Mouse (Mus musculus): ENCODE data around the gene Col25a1.

Gene Col25a1

GRCm38 (mm10) chr3:130328909-130329308 is 197.6 kb downstream of the Col25a1 start:
- DNase-seq: no peak

GRCm38 (mm10) chr3:130329833-130330555 is 198.7 kb downstream of the Col25a1 start:
- DNase-seq: no peak

- no peak for DNase-seq
Observed at GRCm38 (mm10) chr3:130330556-130330950, 199.3 kb downstream of the Col25a1 start.

- DNase-seq: no peak
Observed at GRCm38 (mm10) chr3:130332347-130332913, 201.1 kb downstream of the Col25a1 start.

GRCm38 (mm10) chr3:130337857-130338256 is 206.6 kb downstream of the Col25a1 start:
- DNase-seq: peak; percentile 56 to 72

- DNase-seq: no peak
Observed at GRCm38 (mm10) chr3:130338371-130338770, 207.1 kb downstream of the Col25a1 start.

- DNase-seq: no peak
Observed at GRCm38 (mm10) chr3:130350161-130350560, 218.9 kb downstream of the Col25a1 start.

- DNase-seq: no peak
Observed at GRCm38 (mm10) chr3:130354399-130355039, 223.2 kb downstream of the Col25a1 start.

- no peak for DNase-seq
Observed at GRCm38 (mm10) chr3:130356575-130357173, 225.4 kb downstream of the Col25a1 start.

GRCm38 (mm10) chr3:130360813-130361212 is 229.5 kb downstream of the Col25a1 start:
- no peak for DNase-seq

GRCm38 (mm10) chr3:130361922-130362321 is 230.6 kb downstream of the Col25a1 start:
- no peak for DNase-seq

GRCm38 (mm10) chr3:130362797-130363367 is 231.6 kb downstream of the Col25a1 start:
- DNase-seq: no peak

- no peak for DNase-seq
Observed at GRCm38 (mm10) chr3:130366917-130367610, 235.8 kb downstream of the Col25a1 start.

- no peak for DNase-seq
Observed at GRCm38 (mm10) chr3:130368352-130368751, 237.1 kb downstream of the Col25a1 start.

GRCm38 (mm10) chr3:130369113-130369512 is 237.8 kb downstream of the Col25a1 start:
- DNase-seq: no peak

GRCm38 (mm10) chr3:130370167-130370566 is 238.9 kb downstream of the Col25a1 start:
- no peak for DNase-seq

- no peak for DNase-seq
Observed at GRCm38 (mm10) chr3:130373145-130373544, 241.8 kb downstream of the Col25a1 start.

GRCm38 (mm10) chr3:130374620-130375341 is 243.5 kb downstream of the Col25a1 start:
- no peak for DNase-seq

- DNase-seq: no peak
Observed at GRCm38 (mm10) chr3:130377786-130378185, 246.5 kb downstream of the Col25a1 start.

GRCm38 (mm10) chr3:130378626-130379025 is 247.3 kb downstream of the Col25a1 start:
- no peak for DNase-seq

- DNase-seq: no peak
Observed at GRCm38 (mm10) chr3:130380299-130380845, 249.1 kb downstream of the Col25a1 start.

- DNase-seq: no peak
Observed at GRCm38 (mm10) chr3:130381691-130382090, 250.4 kb downstream of the Col25a1 start.

Measured in kidney, postnatal 4 days (tissue).